Mouse (Mus musculus) urinary bladder, postnatal 25 days (tissue): ENCODE measurements around the gene Adad2.

Experiments used
- DNase-seq: peaks from one replicate; pipeline ENCODE4 v3.0.0; 2022; ENCODE audit warnings: low spot score

The Adad2 gene

DNA sequence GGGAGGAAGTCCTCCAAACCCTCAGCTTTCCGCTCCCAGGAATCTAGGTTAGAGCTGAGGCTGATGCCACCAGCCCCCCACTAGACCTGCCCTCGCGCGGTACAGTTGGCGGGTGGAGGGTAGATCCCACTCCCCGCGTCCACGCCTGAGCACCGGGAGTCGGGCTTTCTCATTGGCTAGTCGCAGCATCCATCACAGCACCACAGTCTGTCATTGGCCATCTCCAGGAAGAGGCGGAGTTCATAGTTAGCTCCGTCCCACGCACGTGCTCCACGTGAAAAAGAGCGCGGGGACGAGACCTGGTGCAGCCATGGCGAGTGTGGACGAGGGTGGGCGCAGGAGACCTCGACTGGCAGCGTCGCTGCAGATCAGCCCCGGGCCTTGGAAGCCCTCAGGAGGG lies at the start of gene Adad2:
TSS of gene Adad2 (plus strand) at position 277 of the 400 bp plus-strand sequence.
- no peak for DNase-seq

- DNase-seq = no peak
Observed at GRCm38 (mm10) chr8:119563849-119564251, 48.7 kb upstream of the Adad2 start.

- DNase-seq = no peak
Observed at GRCm38 (mm10) chr8:119566367-119566766, 46.2 kb upstream of the Adad2 start.

DNA sequence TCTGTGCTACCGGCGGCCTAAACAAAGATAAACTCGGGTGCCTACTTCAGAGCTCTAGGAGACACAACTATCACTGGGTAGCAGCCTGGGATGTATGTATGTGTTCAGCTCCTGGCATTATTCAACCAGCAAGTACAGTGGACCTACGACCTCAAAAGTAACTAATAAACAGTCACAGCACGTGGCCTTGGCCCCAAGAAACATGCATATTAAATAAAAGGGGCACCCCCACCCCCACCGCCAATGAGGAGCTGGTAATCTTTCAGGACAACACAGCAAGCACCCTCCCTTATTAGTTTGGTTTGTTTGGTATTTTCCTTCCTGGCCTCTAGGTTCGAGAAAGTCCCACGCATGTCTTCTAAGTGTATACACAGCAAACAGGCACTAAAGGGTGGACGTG lies 44.3 kb upstream of the Adad2 start:
- no peak for DNase-seq

DNA sequence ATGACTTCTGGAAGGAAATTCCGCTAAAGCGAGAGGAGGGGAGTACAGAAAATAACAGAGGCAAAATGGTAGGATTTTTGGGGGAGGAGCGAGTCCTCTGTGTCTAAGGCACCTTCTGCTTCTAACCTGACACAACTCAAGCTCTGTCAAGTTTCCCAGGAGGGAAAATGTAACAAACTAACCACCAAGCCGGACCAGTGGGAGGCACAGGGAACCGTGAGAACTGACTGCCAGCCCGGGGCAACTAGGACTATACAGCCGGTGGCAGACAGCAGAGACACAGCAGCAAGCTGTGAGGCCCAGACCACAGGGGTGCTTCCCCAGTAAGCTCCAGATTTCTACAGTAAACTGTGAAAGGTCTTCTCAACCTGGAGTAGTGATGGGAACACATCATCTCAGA lies 43.6 kb upstream of the Adad2 start:
- DNase-seq = no peak

- no peak for DNase-seq
Observed at GRCm38 (mm10) chr8:119569881-119570280, 42.7 kb upstream of the Adad2 start.

DNA sequence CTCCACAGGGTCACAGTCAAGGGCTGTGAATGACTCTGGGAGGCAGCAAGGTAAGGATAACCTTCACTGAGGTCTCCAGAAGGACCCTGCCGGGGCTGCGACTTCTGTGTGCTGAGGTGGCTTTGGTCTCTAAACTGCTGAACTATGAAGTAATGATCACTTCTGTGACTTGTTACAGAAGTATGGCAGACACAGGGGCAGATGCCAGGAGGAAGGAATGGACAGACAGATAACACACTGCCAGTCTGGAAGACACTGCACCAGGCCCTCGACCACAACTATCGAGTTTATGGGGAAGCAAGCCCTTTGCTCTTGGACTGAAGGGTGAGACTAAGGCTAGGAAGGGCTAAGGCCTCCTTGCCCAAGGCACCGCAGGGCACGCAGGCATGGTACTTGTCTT lies 41.4 kb upstream of the Adad2 start:
- DNase-seq = no peak

DNA sequence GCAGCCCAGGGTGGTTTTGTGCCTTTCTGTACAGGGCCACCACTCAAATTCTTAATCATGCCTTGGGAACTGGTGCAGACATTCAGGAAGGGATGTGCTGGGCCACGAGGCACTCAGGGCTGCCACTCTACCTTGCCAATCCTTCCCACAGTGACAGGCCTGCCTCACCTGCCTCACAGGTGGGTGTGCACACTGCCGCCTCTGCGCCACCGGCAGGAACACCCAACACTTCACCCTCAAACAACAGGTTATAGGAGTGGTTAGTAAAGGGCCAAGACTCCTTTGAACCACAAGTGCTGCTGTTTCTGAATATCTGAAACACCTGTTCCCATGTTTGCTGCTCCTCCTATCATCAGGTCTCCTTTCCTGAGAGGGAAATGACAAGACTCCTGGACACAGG lies 40.1 kb upstream of the Adad2 start:
- no peak for DNase-seq

DNA sequence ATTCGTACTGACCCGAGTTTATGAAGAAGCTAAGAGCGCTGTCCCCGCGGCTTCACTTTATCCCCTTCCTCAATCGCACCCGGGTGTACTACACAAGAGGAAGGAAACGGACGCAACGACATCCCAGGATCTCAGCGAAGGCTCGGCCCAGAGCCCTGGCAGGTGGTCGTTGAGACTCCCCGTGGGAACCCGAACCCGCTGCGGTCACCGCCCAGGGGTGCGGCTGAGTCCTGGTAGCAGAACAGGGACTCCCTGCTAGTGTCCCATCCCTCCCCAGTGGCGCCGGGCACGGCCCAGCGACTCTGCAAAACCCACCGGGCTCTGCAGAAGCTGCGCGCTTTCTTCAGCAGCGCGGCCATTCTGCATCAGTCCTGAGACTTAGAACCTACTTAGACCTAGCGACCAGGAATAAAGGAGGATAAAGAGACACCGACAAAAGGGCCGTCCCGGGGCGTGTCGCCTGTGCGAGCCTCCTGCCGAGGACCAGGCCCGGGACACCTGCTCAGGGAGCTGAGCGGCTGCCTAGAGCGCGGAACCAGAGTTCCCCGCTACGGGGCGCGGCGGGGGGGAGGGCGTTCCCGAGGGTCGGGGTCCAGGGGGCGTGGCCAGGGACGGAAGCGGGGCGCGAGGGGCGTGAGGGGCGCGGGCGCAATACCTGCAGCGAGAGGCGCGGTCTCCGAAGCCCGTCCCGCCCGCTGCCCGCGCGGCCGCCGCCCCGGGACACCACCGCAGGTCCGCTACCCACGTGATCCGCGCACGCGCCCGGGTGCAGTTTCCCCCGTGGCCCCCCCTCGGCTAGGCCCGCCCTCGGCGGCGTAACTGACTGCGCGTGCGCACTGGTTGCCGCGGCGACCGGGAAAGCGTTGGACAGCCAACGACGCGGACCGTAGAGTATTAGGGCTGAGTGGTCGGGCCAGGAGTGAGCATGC lies 37.8 kb upstream of the Adad2 start, which contains the start of the genes Hsdl1 and Dnaaf1:
TSS of gene Hsdl1 (minus strand) at position 747 of the 929 bp plus-strand sequence.
TSS of gene Dnaaf1 (plus strand) at position 799 of the 929 bp plus-strand sequence.
- DNase-seq = peak; percentile 99

- DNase-seq = no peak
Observed at GRCm38 (mm10) chr8:119575366-119575726, 37.2 kb upstream of the Adad2 start.

DNA sequence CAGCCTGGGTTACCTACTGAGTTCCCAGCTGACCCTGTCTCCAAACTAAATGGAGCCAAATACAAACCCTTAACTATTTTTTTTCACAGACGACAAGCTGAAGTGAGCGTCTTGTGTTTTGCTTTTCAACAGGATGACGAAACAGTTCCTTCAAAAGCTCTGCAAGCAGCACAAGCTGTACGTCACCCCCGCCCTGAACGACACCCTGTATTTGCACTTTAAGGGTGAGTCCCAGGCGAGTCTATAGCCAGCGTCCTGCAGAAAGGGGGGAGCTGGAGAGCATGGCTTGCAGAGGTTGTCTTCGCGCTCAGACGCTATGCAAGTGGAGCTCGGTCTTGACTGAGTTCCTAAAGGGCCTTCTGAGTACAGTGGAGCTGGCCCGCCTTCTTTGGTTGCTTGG lies 33.5 kb upstream of the Adad2 start:
- DNase-seq = no peak

DNA sequence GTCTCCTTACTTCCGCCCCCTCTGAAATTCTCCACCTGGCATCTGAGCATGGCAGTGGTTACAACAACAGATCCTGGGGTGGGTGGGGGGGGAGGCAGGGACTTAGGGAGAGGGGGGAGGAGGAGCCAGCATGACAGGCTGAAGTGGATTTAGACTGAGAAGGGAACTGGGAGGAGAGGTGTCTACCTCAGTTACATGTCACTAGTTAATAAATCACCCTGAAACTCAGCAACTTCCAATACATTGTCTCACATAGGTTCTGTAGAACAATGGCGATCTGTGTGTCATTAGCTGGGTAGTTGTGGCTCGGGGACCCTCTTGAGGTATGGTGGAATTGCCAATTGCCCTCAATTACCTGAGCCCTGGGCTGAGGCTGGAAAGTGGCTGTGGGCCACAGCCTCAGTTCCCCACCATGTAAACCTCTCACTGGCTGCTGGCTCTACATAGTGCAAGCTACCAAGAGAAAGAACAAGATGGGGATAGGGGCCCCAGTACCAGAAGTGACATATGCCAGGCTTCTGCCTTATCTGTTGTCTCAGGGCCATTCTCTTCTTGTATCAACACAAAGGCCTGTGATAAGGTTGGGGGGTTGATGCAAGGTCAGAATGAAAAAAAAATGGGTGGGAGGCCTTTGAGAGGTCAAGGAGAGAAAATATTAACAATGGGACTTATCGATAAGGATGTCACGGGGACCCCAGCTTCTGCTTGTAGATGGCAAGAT lies 31.9 kb upstream of the Adad2 start:
- DNase-seq = no peak

- DNase-seq = no peak
Observed at GRCm38 (mm10) chr8:119585901-119586300, 26.6 kb upstream of the Adad2 start.

DNA sequence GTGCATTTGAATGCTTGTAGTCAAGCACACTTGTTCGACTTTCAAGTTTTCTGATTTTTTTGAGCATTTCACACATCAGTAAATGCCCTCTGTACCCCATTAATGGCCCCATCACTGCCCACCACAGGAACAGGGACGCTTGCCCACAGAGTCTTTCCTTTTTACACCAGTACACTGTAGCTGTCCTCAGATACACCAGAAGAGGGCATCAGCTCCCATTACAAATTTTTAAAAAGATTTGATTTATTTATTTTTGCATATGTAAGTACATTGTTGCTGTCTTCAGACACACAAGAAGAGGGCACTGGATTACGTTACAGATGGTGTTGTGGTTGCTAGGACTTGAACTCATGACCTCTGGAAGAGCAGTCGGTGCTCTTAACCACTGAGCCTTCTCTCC lies 24.2 kb upstream of the Adad2 start:
- no peak for DNase-seq

GRCm38 (mm10) chr8:119588844-119589243 lies 23.7 kb upstream of the Adad2 start:
- DNase-seq = no peak

- DNase-seq = no peak
Observed at GRCm38 (mm10) chr8:119590348-119590747, 22.2 kb upstream of the Adad2 start.

GRCm38 (mm10) chr8:119591456-119591855 lies 21.1 kb upstream of the Adad2 start:
- no peak for DNase-seq

- DNase-seq = no peak
Observed at GRCm38 (mm10) chr8:119603771-119604170, 8.8 kb upstream of the Adad2 start.

DNA sequence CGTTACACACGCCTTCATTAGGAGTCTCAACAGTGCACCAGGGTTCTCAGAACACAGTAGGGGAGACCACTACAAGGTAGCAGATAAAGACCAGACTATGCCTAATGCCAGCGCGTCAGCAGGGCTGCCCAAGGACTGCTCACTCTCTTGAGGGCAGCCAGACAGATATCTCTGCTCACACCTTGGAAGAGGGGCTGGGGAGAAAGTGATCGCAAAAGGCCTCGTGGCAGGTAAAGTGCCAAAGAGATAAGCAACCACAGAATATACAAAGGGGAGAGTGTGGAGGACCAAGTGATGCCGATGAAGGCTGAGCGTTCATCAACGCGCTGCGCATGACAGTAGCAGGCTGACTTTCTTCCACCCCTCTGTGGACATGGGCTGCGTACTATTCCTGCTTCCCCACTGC lies 8.1 kb upstream of the Adad2 start:
- DNase-seq = no peak

DNA sequence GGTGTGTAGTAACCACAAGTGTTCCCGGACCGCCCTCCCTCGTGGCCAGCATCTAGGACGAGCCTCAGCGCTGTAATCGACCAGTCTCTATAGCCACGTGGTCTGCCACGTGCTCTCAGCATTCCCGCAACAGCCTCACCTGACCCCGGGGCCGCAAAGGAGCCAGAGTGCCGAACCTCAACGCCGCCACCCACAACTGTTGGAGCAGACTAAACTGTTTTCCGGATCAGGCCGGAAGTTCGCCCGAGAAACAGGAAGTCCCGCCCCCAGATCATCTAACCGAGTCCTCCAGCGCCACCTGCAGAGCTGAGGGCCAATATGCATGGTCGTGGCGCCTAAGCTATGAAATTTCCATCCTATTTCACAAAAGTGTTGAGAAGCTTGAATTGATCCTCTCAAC lies 7.6 kb upstream of the Adad2 start, which contains the start of gene Taf1c:
TSS of gene Taf1c (minus strand) at position 227 of the 400 bp plus-strand sequence.
- DNase-seq = peak; percentile 95

DNA sequence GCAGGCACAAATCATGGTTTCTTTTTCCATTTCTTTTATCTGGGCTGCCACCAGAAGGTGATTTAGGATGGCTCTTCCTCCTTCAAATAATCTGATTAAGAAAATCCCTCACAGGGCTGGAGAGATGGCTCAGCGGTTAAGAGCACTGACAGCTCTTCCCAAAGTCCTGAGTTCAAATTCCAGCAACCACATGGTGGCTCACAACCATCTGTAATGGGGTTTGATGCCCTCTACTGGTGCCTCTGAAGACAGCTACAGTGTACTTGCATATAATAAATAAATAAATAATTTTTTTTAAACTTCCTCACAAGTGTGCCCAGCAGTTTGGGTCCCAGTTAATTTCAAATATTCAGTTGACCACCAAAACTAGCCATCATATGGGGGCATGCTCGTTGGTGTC lies 6.3 kb upstream of the Adad2 start:
- DNase-seq = no peak

DNA sequence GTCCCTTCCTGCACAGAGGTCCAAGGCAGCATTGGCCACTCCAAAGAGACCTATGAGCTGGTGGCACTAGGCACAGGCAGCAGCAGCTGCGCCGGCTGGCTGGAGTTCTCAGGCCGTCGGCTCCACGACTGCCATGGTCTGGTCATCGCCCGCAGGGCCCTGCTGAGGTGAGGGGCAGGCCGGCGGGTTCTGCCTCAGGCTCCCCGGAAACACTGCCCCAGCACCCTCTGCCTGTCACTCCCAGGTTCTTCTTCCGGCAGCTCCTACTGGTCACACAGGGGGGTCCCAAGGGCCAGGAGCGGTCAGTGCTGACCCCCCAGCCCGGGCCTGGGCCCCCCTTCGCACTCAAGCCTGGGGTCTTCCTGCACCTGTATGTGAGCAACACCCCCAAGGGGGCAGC lies 2.5 kb downstream of the Adad2 start:
- DNase-seq = no peak

DNA sequence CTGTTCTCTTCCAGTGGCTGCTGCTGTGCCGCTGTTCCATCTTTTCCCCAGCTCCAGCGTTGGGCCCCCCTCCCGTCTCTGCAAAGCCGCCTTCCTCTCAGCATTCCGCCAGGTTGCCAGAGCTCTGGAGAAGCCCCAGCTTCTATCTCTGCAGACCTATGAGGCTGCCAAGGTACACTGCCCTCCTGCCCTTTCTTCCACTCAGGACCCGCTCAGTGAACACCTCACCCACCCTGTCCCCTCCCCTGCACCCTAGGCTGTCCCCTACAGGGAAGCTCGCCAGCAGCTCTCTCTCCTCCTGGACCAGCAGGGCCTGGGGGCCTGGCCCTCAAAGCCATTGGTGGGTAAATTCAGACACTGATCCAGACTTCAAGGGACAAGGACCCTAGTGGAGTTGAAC lies 3.8 kb downstream of the Adad2 start:
- DNase-seq = no peak
